Mouse (Mus musculus) kidney, adult 2 months (tissue): ENCODE results near the gene Gabpa. TPM values are rescaled to one million over a fixed set of nuclear protein-coding genes. Genes with fewer than 3 reads are reported as not detected.

Experiments used
- DNase-seq: peaks from one replicate; pipeline ENCODE4 v3.0.0; 2021
- H3K27ac ChIP-seq: fragments of 200-500 bp; 2 replicates; pipeline ENCODE4 v1.5.1; 2012; ENCODE audit warnings: low read depth, low read length, control low read depth, inconsistent platforms; ENCODE audit not compliant: insufficient read depth
- H3K27me3 ChIP-seq: fragments of 200-500 bp; replicated peaks from 2 replicates; pipeline ENCODE4 v1.6.1; 2012; ENCODE audit warnings: mild to moderate bottlenecking, moderate library complexity, low read length, inconsistent platforms; ENCODE audit not compliant: control insufficient read depth, insufficient read depth
- H3K36me3 ChIP-seq: fragments of 200-500 bp; 2 replicates; pipeline ENCODE4 v1.6.1; 2012; ENCODE audit warnings: mild to moderate bottlenecking, moderate library complexity, low read length, inconsistent platforms; ENCODE audit not compliant: control insufficient read depth, insufficient read depth
- H3K4me1 ChIP-seq: fragments of 200-500 bp; 2 replicates; pipeline ENCODE4 v1.6.1; 2011; ENCODE audit warnings: low read length; ENCODE audit not compliant: control insufficient read depth, insufficient read depth
- H3K4me3 ChIP-seq: fragments of 200-500 bp; 2 replicates; pipeline ENCODE4 v1.5.1; 2011; ENCODE audit warnings: mild to moderate bottlenecking, low read depth, low read length, control low read depth; ENCODE audit not compliant: insufficient read depth
- CTCF ChIP-seq: fragments of 200-500 bp; conservative IDR thresholded peaks from 2 replicates; pipeline ENCODE4 v1.5.1; 2011; ENCODE audit warnings: low read depth, mild to moderate bottlenecking, control low read depth, low read length, moderate library complexity, mixed read lengths; ENCODE audit not compliant: insufficient read depth, insufficient read length
- POLR2A ChIP-seq: fragments of 200-500 bp; IDR thresholded peaks from one replicate; pipeline ENCODE4 v1.6.1; 2011; ENCODE audit warnings: low read depth, low read length, control low read depth
- WGBS: fragments of 180-500 bp; shearing (Covaris S2); methylation state at CpG from one replicate; pipeline ENCODE4 v1.1.7; 2018; 5-methylcytosine and 5-hydroxymethylcytosine counted together
- polyA plus RNA-seq: library from polyadenylated mRNA; depleted of rRNA; stranded (reverse); fragments of >200 nt; gene quantifications from 2 replicates; pipeline ENCODE4 v1.2.3, GENCODE M21; 2012

The Gabpa gene
- polyA plus RNA-seq, 1 experiment = 11.0 TPM

GRCm38 (mm10) chr16:84853492-84853891 lies 18.8 kb downstream of the Gabpa start:
- Histone ChIP-seq H3K36me3 (peaks cover 12% of the 10 kb centered on the region), H3K4me1 (no peaks in the 10 kb centered on the region), H3K27ac (no peak overlapping the region), H3K27me3 (no peaks in the 10 kb centered on the region), H3K4me3 (no peak overlapping the region)
- DNase-seq = no peak
- WGBS = 89% methylated on average over 6 of the region's 6 CpGs
- TF ChIP-seq CTCF (no peak), POLR2A (no peak)

DNA sequence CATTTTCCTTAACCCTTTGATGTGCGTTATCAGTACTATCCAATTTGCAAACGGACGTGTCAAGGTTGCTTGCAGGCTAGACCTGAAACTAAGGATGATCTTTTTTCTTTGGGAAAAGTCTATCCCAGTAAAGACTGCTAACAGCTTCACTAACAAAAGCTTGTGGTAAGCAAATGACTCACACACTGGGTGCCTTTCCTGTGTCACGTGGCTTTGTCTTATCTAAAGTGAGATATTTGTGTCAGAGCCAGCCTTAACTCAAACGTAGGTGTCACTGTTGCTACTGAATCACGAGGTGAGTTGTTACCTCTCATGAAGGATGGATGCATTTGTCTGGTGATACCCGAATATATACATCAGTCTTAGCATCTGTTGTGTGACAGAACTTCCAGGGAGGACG lies 29.9 kb downstream of the Gabpa start:
- DNase-seq = no peak
- no peak overlapping the region for H3K4me3 ChIP-seq
- H3K27ac ChIP-seq = no peak overlapping the region
- 92% methylated on average over 8 of the region's 8 CpGs for WGBS
- no peaks in the 10 kb centered on the region for H3K36me3 ChIP-seq
- H3K27me3 ChIP-seq = no peaks in the 10 kb centered on the region
- no peaks in the 10 kb centered on the region for H3K4me1 ChIP-seq
- TF ChIP-seq POLR2A = no peak
- no peak for TF ChIP-seq CTCF

GRCm38 (mm10) chr16:84873805-84874204 lies 39.1 kb downstream of the Gabpa start:
- no peak for DNase-seq
- TF ChIP-seq POLR2A (no peak), CTCF (no peak)
- Histone ChIP-seq H3K27me3 (no peaks in the 10 kb centered on the region), H3K4me3 (no peak overlapping the region), H3K36me3 (no peaks in the 10 kb centered on the region), H3K27ac (no peak overlapping the region), H3K4me1 (no peaks in the 10 kb centered on the region)
- 80% methylated on average over 8 of the region's 8 CpGs for WGBS

- TF ChIP-seq POLR2A = no peak
- TF ChIP-seq CTCF = no peak
- WGBS = 46% methylated on average over 24 of the region's 24 CpGs
- no peaks in the 10 kb centered on the region for H3K36me3 ChIP-seq
- H3K4me3 ChIP-seq = no peak overlapping the region
- no peaks in the 10 kb centered on the region for H3K4me1 ChIP-seq
- H3K27ac ChIP-seq = no peak overlapping the region
- H3K27me3 ChIP-seq = no peaks in the 10 kb centered on the region
- no peak for DNase-seq
These were observed 40.4 kb downstream of the Gabpa start for GRCm38 (mm10) chr16:84875012-84875717.

DNA sequence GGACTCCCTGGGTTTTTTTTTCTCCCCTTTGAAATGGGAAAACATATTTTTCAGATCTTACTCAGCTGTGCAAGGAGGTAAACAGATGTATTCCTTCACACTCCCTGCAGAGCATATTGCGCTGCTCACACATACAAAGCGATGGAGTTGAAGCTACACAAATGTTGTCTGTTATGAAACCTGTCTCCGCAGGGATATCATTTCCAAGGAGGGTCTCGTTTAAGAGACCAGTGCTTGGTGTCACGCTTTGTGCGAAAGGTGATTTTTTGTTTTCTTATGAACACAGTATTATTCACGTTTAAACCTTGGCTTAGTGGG lies 41.0 kb downstream of the Gabpa start:
- no peaks in the 10 kb centered on the region for H3K27me3 ChIP-seq
- 60% methylated on average over 7 of the region's 7 CpGs for WGBS
- H3K4me1 ChIP-seq = no peaks in the 10 kb centered on the region
- DNase-seq = no peak
- TF ChIP-seq POLR2A = no peak
- TF ChIP-seq CTCF = no peak
- H3K36me3 ChIP-seq = no peaks in the 10 kb centered on the region
- no peak overlapping the region for H3K27ac ChIP-seq
- H3K4me3 ChIP-seq = no peak overlapping the region

GRCm38 (mm10) chr16:84876082-84876481 lies 41.4 kb downstream of the Gabpa start:
- no peaks in the 10 kb centered on the region for H3K27me3 ChIP-seq
- H3K36me3 ChIP-seq = no peaks in the 10 kb centered on the region
- DNase-seq = no peak
- WGBS = 45% methylated on average over 8 of the region's 8 CpGs
- H3K4me1 ChIP-seq = no peaks in the 10 kb centered on the region
- no peak overlapping the region for H3K4me3 ChIP-seq
- no peak overlapping the region for H3K27ac ChIP-seq
- TF ChIP-seq CTCF (no peak), POLR2A (no peak)

DNA sequence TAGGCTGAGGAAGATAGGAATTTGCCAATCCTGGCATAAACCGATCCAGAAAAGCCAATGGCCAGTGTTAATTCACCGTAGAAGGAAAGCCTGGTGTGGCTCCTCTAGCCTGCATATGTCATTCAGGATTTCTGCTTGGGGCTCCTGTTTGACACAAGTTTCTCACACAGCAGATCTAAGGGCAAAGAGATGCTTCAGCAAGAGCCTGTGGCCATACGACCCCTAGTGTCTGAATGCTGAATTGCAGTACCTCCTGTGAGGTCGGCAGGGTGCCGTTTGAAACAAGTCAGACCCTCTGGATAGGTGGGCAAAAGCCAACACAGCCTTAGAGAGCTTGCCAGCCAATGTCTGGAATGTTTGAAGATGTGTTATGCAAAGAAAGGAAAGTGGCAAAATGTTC lies 44.4 kb downstream of the Gabpa start:
- no peaks in the 10 kb centered on the region for H3K4me1 ChIP-seq
- peak; percentile 69 for DNase-seq
- H3K27ac ChIP-seq = no peak overlapping the region
- no peaks in the 10 kb centered on the region for H3K36me3 ChIP-seq
- H3K4me3 ChIP-seq = no peak overlapping the region
- 23% methylated on average over 5 of the region's 5 CpGs for WGBS
- no peaks in the 10 kb centered on the region for H3K27me3 ChIP-seq
- TF ChIP-seq POLR2A (no peak), CTCF (peak; percentile 88)
